Mouse (Mus musculus) limb, embryonic 14.5 days (tissue): Measurements from ENCODE around the gene Mgp. TPM values are rescaled to one million over a fixed set of nuclear protein-coding genes. Genes with fewer than 3 reads are reported as not detected.
A peak's percentile ranks its signal among the peaks of the same experiment; 100 is the strongest.

Experiments used
- ATAC-seq: fragments of 200-750 bp; cut with Nextera tagmentation; 2 replicates; pipeline ENCODE4 v1.8.0; 2017; ENCODE audit warnings: low read depth, moderate number of reproducible peaks, moderate TSS enrichment; ENCODE audit not compliant: low FRiP score
- DNase-seq: peaks from one replicate; pipeline ENCODE4 v3.0.0-alpha.2; 2015; ENCODE audit warnings: low spot score
- H3K27ac ChIP-seq: fragments of 300-500 bp; sonication (generic); replicated peaks from 2 replicates; pipeline ENCODE4 v1.5.1; 2014; ENCODE audit warnings: low read depth, mild to moderate bottlenecking, low read length, moderate library complexity, mixed read lengths
- H3K27me3 ChIP-seq: fragments of 300-500 bp; sonication (generic); 2 replicates; pipeline ENCODE4 v1.6.1; 2014; ENCODE audit warnings: low read length, mixed read lengths; ENCODE audit not compliant: control insufficient read depth, insufficient read depth
- H3K36me3 ChIP-seq: fragments of 300-500 bp; sonication (generic); 2 replicates; pipeline ENCODE4 v1.6.1; 2014; ENCODE audit warnings: mild to moderate bottlenecking, low read length, moderate library complexity, mixed read lengths; ENCODE audit not compliant: control insufficient read depth, insufficient read depth
- H3K4me1 ChIP-seq: fragments of 300-500 bp; sonication (generic); 2 replicates; pipeline ENCODE4 v1.6.1; 2014; ENCODE audit warnings: antibody characterized with exemption, low read length, mixed read lengths; ENCODE audit not compliant: control insufficient read depth, insufficient read depth
- H3K4me2 ChIP-seq: fragments of 300-500 bp; sonication (generic); replicated peaks from 2 replicates; pipeline ENCODE4 v1.6.1; 2014; ENCODE audit warnings: low read depth, mild to moderate bottlenecking, low read length, moderate library complexity; ENCODE audit not compliant: severe bottlenecking
- H3K4me3 ChIP-seq: fragments of 300-500 bp; sonication (generic); replicated peaks from 2 replicates; pipeline ENCODE4 v1.5.1; 2014; ENCODE audit warnings: low read length
- H3K9ac ChIP-seq: fragments of 300-500 bp; sonication (generic); 2 replicates; pipeline ENCODE4 v1.6.1; 2014; ENCODE audit warnings: mild to moderate bottlenecking, low read depth, low read length, moderate library complexity; ENCODE audit not compliant: severe bottlenecking
- H3K9me3 ChIP-seq: fragments of 300-500 bp; sonication (generic); 2 replicates; pipeline ENCODE4 v1.6.1; 2016; ENCODE audit warnings: low read length; ENCODE audit not compliant: control insufficient read depth
- POLR2A ChIP-seq: fragments of 200-500 bp; IDR thresholded peaks from 2 replicates; pipeline ENCODE4 v1.8.0; 2012; ENCODE audit warnings: inconsistent platforms, mild to moderate bottlenecking, moderate library complexity, borderline replicate concordance; ENCODE audit not compliant: insufficient read depth, insufficient read length; ENCODE audit errors: extremely low read depth
- WGBS: fragments of 180-500 bp; shearing (Covaris S2); extraction: QIAGEN DNeasy Blood & Tissue Kit; methylation state at CpG from one replicate; pipeline ENCODE4 v1.1.7; 2014; 5-methylcytosine and 5-hydroxymethylcytosine counted together
- polyA plus RNA-seq, 2 experiments: library from polyadenylated mRNA; depleted of rRNA in 1 of 2; stranded (reverse) in 1 of 2; unstranded in 1 of 2; fragments of >200 nt; fragmentation: Nextera tagmentation in 1 of 2; extraction: Ambion mirVana in 1 of 2; gene quantifications; 2 replicates each; pipeline versions ENCODE4 v1.2.1 to v1.2.3; 2012 to 2014

Gene Mgp
- polyA plus RNA-seq, 2 experiments, result 360 to 645 TPM

- no peak for TF ChIP-seq POLR2A
- Histone ChIP-seq H3K4me2 (peak overlapping the region; percentile 42), H3K4me1 (peaks cover 31% of the 10 kb centered on the region), H3K9ac (0 out of 2 replicates have a peak overlapping the region, but pooled peaks have one; percentile 12), H3K36me3 (no peaks in the 10 kb centered on the region), H3K9me3 (no peaks in the 10 kb centered on the region), H3K27ac (peak overlapping the region; percentile 75), H3K4me3 (peak overlapping the region; percentile 18; the same call in 1 of the 2 replicates), H3K27me3 (no peaks in the 10 kb centered on the region)
- DNase-seq (peak; percentile 69), ATAC-seq (peak; percentile 71)
- WGBS, result 3% methylated on average over 18 of the region's 18 CpGs
Observed at GRCm38 (mm10) chr6:136913384-136914126, 37.9 kb upstream of the Mgp start.

- Histone ChIP-seq H3K36me3 (no peaks in the 10 kb centered on the region), H3K4me1 (peaks cover 26% of the 10 kb centered on the region), H3K27me3 (no peaks in the 10 kb centered on the region), H3K4me3 (no peak overlapping the region), H3K4me2 (no peak overlapping the region), H3K9me3 (no peaks in the 10 kb centered on the region), H3K27ac (no peak overlapping the region), H3K9ac (no peak overlapping the region)
- DNase-seq, result no peak
- no peak for ATAC-seq
- no peak for TF ChIP-seq POLR2A
- WGBS, result 38% methylated on average over 1 of the region's 2 CpGs
Observed at GRCm38 (mm10) chr6:136912751-136913265, 37.2 kb upstream of the Mgp start.

GRCm38 (mm10) chr6:136910247-136910890 lies 34.7 kb upstream of the Mgp start:
- H3K9ac ChIP-seq, result no peak overlapping the region
- H3K4me3 ChIP-seq, result no peak overlapping the region
- TF ChIP-seq POLR2A, result no peak
- no peak overlapping the region for H3K4me2 ChIP-seq
- no peaks in the 10 kb centered on the region for H3K27me3 ChIP-seq
- peaks cover 24% of the 10 kb centered on the region for H3K4me1 ChIP-seq
- WGBS, result 57% methylated on average over 9 of the region's 9 CpGs
- ATAC-seq, result peak; percentile 21; the same call in 1 of the 2 replicates
- no peaks in the 10 kb centered on the region for H3K9me3 ChIP-seq
- no peaks in the 10 kb centered on the region for H3K36me3 ChIP-seq
- peak; percentile 72 for DNase-seq
- H3K27ac ChIP-seq, result no peak overlapping the region

GRCm38 (mm10) chr6:136906937-136907293 lies 31.3 kb upstream of the Mgp start:
- Histone ChIP-seq H3K4me3 (no peak overlapping the region), H3K27ac (no peak overlapping the region), H3K9ac (no peak overlapping the region), H3K4me1 (peaks cover 12% of the 10 kb centered on the region), H3K36me3 (no peaks in the 10 kb centered on the region), H3K27me3 (no peaks in the 10 kb centered on the region), H3K4me2 (no peak overlapping the region), H3K9me3 (no peaks in the 10 kb centered on the region)
- WGBS, result 87% methylated on average over 10 of the region's 10 CpGs
- TF ChIP-seq POLR2A, result no peak
- DNase-seq, result no peak
- ATAC-seq, result no peak

- WGBS, result 85% methylated on average over 19 of the region's 19 CpGs
- no peak for TF ChIP-seq POLR2A
- H3K4me2 ChIP-seq, result no peak overlapping the region
- no peak overlapping the region for H3K9ac ChIP-seq
- peaks cover 12% of the 10 kb centered on the region for H3K4me1 ChIP-seq
- H3K27ac ChIP-seq, result no peak overlapping the region
- no peaks in the 10 kb centered on the region for H3K27me3 ChIP-seq
- DNase-seq (no peak), ATAC-seq (no peak)
- H3K36me3 ChIP-seq, result no peaks in the 10 kb centered on the region
- H3K4me3 ChIP-seq, result no peak overlapping the region
- no peaks in the 10 kb centered on the region for H3K9me3 ChIP-seq
Observed at GRCm38 (mm10) chr6:136906283-136906936, 30.8 kb upstream of the Mgp start.
